8 mouse cellular contexts compared by ENCODE assay signal in the genomic region with DNA sequence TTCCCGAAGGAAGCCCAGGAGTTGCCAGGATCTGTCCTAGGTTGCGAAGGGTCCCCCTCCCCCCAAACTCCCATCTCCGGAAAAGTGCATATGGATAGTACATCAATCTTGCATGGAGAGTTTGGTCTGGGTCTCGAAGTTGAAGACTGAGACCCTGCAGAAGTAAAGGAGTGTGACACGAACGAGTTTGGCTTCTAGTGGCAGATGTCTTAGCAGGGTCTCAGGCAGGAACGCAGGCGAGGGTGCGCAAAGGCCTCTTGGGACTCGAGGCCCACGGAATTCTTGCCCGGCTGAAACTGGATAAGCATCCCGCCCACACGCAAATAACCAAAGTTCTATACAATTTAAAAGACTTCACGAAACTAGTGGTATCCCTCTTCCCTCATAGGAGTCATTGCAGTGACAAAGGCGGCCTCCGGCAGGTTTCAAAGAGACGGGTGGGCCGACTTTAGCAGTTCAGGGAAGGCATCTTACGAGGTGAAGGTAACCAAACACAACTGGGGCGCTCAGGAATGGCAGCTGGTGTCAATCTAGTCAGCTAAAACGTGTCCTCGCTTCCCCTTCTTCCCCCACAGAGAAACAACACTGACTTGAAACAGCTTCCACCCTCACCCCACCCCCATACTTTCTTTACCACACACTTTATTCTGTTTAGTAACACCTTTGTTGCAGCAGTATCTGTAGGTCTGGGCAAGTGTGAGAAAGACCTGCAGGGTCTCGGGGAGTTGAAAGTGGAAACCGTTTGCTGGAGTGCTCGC.
DNase-seq lines count a peak whose midpoint lies in the region; ATAC-seq and TF ChIP-seq lines count a peak whose summit lies in the region.

No protein-coding gene starts in this region.

- ATAC-seq in erythroblast, adult 5-6 weeks (replicated peaks; ENCODE audit: low FRiP score, poor library complexity, severe bottlenecking): no peak
- ATAC-seq in forebrain, embryonic 15.5 days (replicated peaks): no peak
- ATAC-seq in liver, embryonic 12.5 days: no peak

- H3K4me3 ChIP-seq in erythroblast, embryonic 14.5 days (replicated peaks): peak overlapping the region; percentile 96
- H3K4me3 ChIP-seq in E14TG2a.4 (replicated peaks; ENCODE audit: low read length): peak overlapping the region; percentile 29; the same call in 1 of the 2 replicates
- peak overlapping the region; percentile 10; the same call in 1 of the 2 replicates for H3K4me3 ChIP-seq in forebrain, embryonic 15.5 days
- H3K4me3 ChIP-seq in liver, embryonic 12.5 days: peak overlapping the region; percentile 79

- no peak for TF ChIP-seq CTCF in E14TG2a.4 (conservative IDR thresholded peaks at IDR 0.05; ENCODE audit: low read length)

- peak; percentile 56 for DNase-seq in splenic B cell, adult 2 months (ENCODE audit: low read depth, low spot score)
- no peak for DNase-seq in ovary, postnatal 10 days (ENCODE audit: low spot score)
- no peak for DNase-seq in left cerebral cortex, postnatal 25 days (ENCODE audit: low spot score in 2 of 2)

- peaks cover 69% of the 10 kb centered on the region for H3K27me3 ChIP-seq in erythroblast, embryonic 14.5 days (ENCODE audit: control insufficient read depth)
- peaks cover 85% of the 10 kb centered on the region for H3K27me3 ChIP-seq in E14TG2a.4 (ENCODE audit: insufficient read depth, low read length)
- peaks cover 12% of the 10 kb centered on the region for H3K27me3 ChIP-seq in forebrain, embryonic 15.5 days
- peaks cover 57% of the 10 kb centered on the region for H3K27me3 ChIP-seq in liver, embryonic 12.5 days (replicated peaks)
- no peaks in the 10 kb centered on the region for H3K27me3 ChIP-seq in splenic B cell, adult 2 months (ENCODE audit: control insufficient read depth, insufficient read depth, low read length, poor library complexity, severe bottlenecking)

- peaks cover 31% of the 10 kb centered on the region; the same call in 1 of the 2 replicates for H3K9me3 ChIP-seq in erythroblast, embryonic 14.5 days (ENCODE audit: control insufficient read depth, low read length)
- no peaks in the 10 kb centered on the region for H3K9me3 ChIP-seq in E14TG2a.4 (ENCODE audit: low read length)
- no peaks in the 10 kb centered on the region for H3K9me3 ChIP-seq in forebrain, embryonic 15.5 days
- no peaks in the 10 kb centered on the region for H3K9me3 ChIP-seq in liver, embryonic 12.5 days (replicated peaks)

- H3K4me1 ChIP-seq in erythroblast, embryonic 14.5 days (ENCODE audit: control insufficient read depth): peaks cover 54% of the 10 kb centered on the region
- peaks cover 67% of the 10 kb centered on the region for H3K4me1 ChIP-seq in E14TG2a.4 (replicated peaks; ENCODE audit: low read depth, low read length)
- H3K4me1 ChIP-seq in forebrain, embryonic 15.5 days: peaks cover 57% of the 10 kb centered on the region
- H3K4me1 ChIP-seq in liver, embryonic 12.5 days: peaks cover 60% of the 10 kb centered on the region

- intact Hi-C loops in left cerebral cortex, postnatal 25 days (cut with DNase I): loop anchor here (5.0 to 10.0 kb wide), 3 partner anchors 123 to 1560 kb away; no protein-coding TSS in a partner anchor

- H3K36me3 ChIP-seq in erythroblast, embryonic 14.5 days (ENCODE audit: control insufficient read depth): peaks cover under 1% of the 10 kb centered on the region
- H3K36me3 ChIP-seq in E14TG2a.4 (ENCODE audit: insufficient read depth, low read length): no peaks in the 10 kb centered on the region
- no peaks in the 10 kb centered on the region for H3K36me3 ChIP-seq in forebrain, embryonic 15.5 days
- no peaks in the 10 kb centered on the region for H3K36me3 ChIP-seq in liver, embryonic 12.5 days
- H3K36me3 ChIP-seq in splenic B cell, adult 2 months (ENCODE audit: control insufficient read depth, insufficient read depth, low read length, poor library complexity, severe bottlenecking): no peaks in the 10 kb centered on the region

- no peak overlapping the region for H3K9ac ChIP-seq in forebrain, embryonic 15.5 days (replicated peaks)
- H3K9ac ChIP-seq in liver, embryonic 12.5 days: peak overlapping the region; percentile 94

- no peak overlapping the region for H3K27ac ChIP-seq in forebrain, embryonic 15.5 days (replicated peaks)
- H3K27ac ChIP-seq in liver, embryonic 12.5 days: no peak overlapping the region

- 37% methylated on average over 26 of the region's 26 CpGs for WGBS in forebrain, embryonic 15.5 days
- WGBS in liver, embryonic 12.5 days (ENCODE audit: insufficient replicate concordance): 16% methylated on average over 26 of the region's 26 CpGs

- peak overlapping the region; percentile 32 for H3K4me2 ChIP-seq in forebrain, embryonic 15.5 days (replicated peaks)
- peak overlapping the region; percentile 90 for H3K4me2 ChIP-seq in liver, embryonic 12.5 days

Comparison
In these comparisons a context has a peak if more than half of its experiments do, and no peak if none do; other contexts are left out.
1. H3K4me3 ChIP-seq: peak in every context shown above with its lines; median percentile 96 in erythroblast, embryonic 14.5 days; 79 in liver, embryonic 12.5 days; 29 in E14TG2a.4; 10 in forebrain, embryonic 15.5 days.